Mouse (Mus musculus): ENCODE measurements at regions not wholly inside any gene's neighbourhood (a gene's known extent, or its start where the extent isn't known, plus 50 kb on each side); places are given as distances from the start of the nearest gene placed in this dataset.
A peak's percentile ranks its signal among the peaks of the same experiment; 100 is the strongest.

GRCm38 (mm10) chr4:94186997-94187396 lies 369.3 kb upstream of the Gm10306 start:
- DNase-seq (ENCODE audit: low spot score) = no peak

GRCm38 (mm10) chr4:94188354-94188753 lies 368.0 kb upstream of the Gm10306 start:
- no peak for DNase-seq (ENCODE audit: low spot score)

GRCm38 (mm10) chr4:94188888-94189287 lies 367.5 kb upstream of the Gm10306 start:
- DNase-seq (ENCODE audit: low spot score) = peak; percentile 7

- DNase-seq (ENCODE audit: low spot score) = no peak
Observed at GRCm38 (mm10) chr4:94190940-94191339, 365.4 kb upstream of the Gm10306 start.

GRCm38 (mm10) chr4:94216265-94216664 lies 340.1 kb upstream of the Gm10306 start:
- no peak for DNase-seq (ENCODE audit: low spot score)

GRCm38 (mm10) chr4:94235650-94236206 lies 320.6 kb upstream of the Gm10306 start:
- DNase-seq (ENCODE audit: low spot score) = no peak

GRCm38 (mm10) chr4:94256026-94256425 lies 300.3 kb upstream of the Gm10306 start:
- DNase-seq (ENCODE audit: low spot score) = no peak

- no peak for DNase-seq (ENCODE audit: low spot score)
Observed at GRCm38 (mm10) chr4:94261136-94261535, 295.2 kb upstream of the Gm10306 start.

GRCm38 (mm10) chr4:94281732-94282131 lies 274.6 kb upstream of the Gm10306 start:
- no peak for DNase-seq (ENCODE audit: low spot score)

- no peak for DNase-seq (ENCODE audit: low spot score)
Observed at GRCm38 (mm10) chr4:94292150-94292549, 264.2 kb upstream of the Gm10306 start.

- DNase-seq (ENCODE audit: low spot score) = no peak
Observed at GRCm38 (mm10) chr4:94317298-94317697, 239.0 kb upstream of the Gm10306 start.

GRCm38 (mm10) chr4:94326759-94327158 lies 229.6 kb upstream of the Gm10306 start:
- no peak for DNase-seq (ENCODE audit: low spot score)

- DNase-seq (ENCODE audit: low spot score) = no peak
Observed at GRCm38 (mm10) chr4:94343331-94343730, 213.0 kb upstream of the Gm10306 start.

- no peak for DNase-seq (ENCODE audit: low spot score)
Observed at GRCm38 (mm10) chr4:94349273-94349672, 207.1 kb upstream of the Gm10306 start.

GRCm38 (mm10) chr4:94356982-94357381 lies 199.4 kb upstream of the Gm10306 start:
- DNase-seq (ENCODE audit: low spot score) = no peak

- DNase-seq (ENCODE audit: low spot score) = no peak
Observed at GRCm38 (mm10) chr4:94360810-94361527, 195.4 kb upstream of the Gm10306 start.

- no peak for DNase-seq (ENCODE audit: low spot score)
Observed at GRCm38 (mm10) chr4:94361528-94362217, 194.7 kb upstream of the Gm10306 start.

- no peak for DNase-seq (ENCODE audit: low spot score)
Observed at GRCm38 (mm10) chr4:94365375-94365774, 191.0 kb upstream of the Gm10306 start.

- no peak for DNase-seq (ENCODE audit: low spot score)
Observed at GRCm38 (mm10) chr4:94367174-94367573, 189.2 kb upstream of the Gm10306 start.

- no peak for DNase-seq (ENCODE audit: low spot score)
Observed at GRCm38 (mm10) chr4:94370981-94371380, 185.4 kb upstream of the Gm10306 start.

GRCm38 (mm10) chr4:94376256-94376655 lies 180.1 kb upstream of the Gm10306 start:
- DNase-seq (ENCODE audit: low spot score) = no peak

GRCm38 (mm10) chr4:94385703-94386102 lies 170.6 kb upstream of the Gm10306 start:
- DNase-seq (ENCODE audit: low spot score) = no peak

GRCm38 (mm10) chr4:94388317-94388716 lies 168.0 kb upstream of the Gm10306 start:
- DNase-seq (ENCODE audit: low spot score) = no peak
